In genomic region chr11:101986913-101987312, GRCm38 (mm10) we compare ENCODE assay signal across 8 mouse cellular contexts. TPM values are rescaled to one million over a fixed set of nuclear protein-coding genes. Genes with fewer than 3 reads are reported as not detected.
DNase-seq lines count a peak whose midpoint lies in the region; ATAC-seq and TF ChIP-seq lines count a peak whose summit lies in the region.

Dusp3 (minus strand) TSS chr11:101987013.

- WGBS in lung, adult 2 months: 80% methylated on average over 3 of the region's 3 CpGs
- WGBS in embryonic facial prominence, embryonic 12.5 days: 85% methylated on average over 3 of the region's 3 CpGs
- WGBS in liver, embryonic 12.5 days (ENCODE audit: insufficient replicate concordance): 69% methylated on average over 3 of the region's 3 CpGs

- peaks cover 13% of the 10 kb centered on the region for H3K4me1 ChIP-seq in lung, adult 2 months (ENCODE audit: control insufficient read depth, insufficient read depth, low read length)
- H3K4me1 ChIP-seq in embryonic facial prominence, embryonic 12.5 days: peaks cover 14% of the 10 kb centered on the region
- peaks cover 39% of the 10 kb centered on the region for H3K4me1 ChIP-seq in liver, embryonic 12.5 days

- no peak for TF ChIP-seq CTCF in lung, adult 2 months (IDR thresholded peaks at IDR 0.05; ENCODE audit: insufficient read depth, low read length)

- no peak within 1 kb of the TSS for H3K27ac ChIP-seq in embryonic facial prominence, embryonic 12.5 days
- H3K27ac ChIP-seq in liver, embryonic 12.5 days: no peak within 1 kb of the TSS

- intact Hi-C loops in heart, postnatal 36 days (cut with DNase I): loop anchor here (1.0 to 2.0 kb wide), 2 partner anchors 53 to 152 kb away; no protein-coding TSS in a partner anchor

- H3K27me3 ChIP-seq in embryonic facial prominence, embryonic 12.5 days: 0 out of 2 replicates have a peak, but pooled peaks cover 9% of the 10 kb centered on the region
- H3K27me3 ChIP-seq in liver, embryonic 12.5 days (replicated peaks): peaks cover 60% of the 10 kb centered on the region

- H3K4me2 ChIP-seq in embryonic facial prominence, embryonic 12.5 days (replicated peaks): no peak within 1 kb of the TSS
- H3K4me2 ChIP-seq in liver, embryonic 12.5 days: 0 out of 2 replicates have a peak within 1 kb of the TSS, but pooled peaks have one; percentile 12

- no peak within 1 kb of the TSS for H3K4me3 ChIP-seq in lung, adult 2 months (replicated peaks; ENCODE audit: extremely low read depth, low read depth, low read length)
- H3K4me3 ChIP-seq in embryonic facial prominence, embryonic 12.5 days: no peak within 1 kb of the TSS
- H3K4me3 ChIP-seq in liver, embryonic 12.5 days: no peak within 1 kb of the TSS

- TF ChIP-seq POLR2A in lung, adult 2 months (IDR thresholded peaks at IDR 0.05; ENCODE audit: borderline replicate concordance, extremely low read depth, low read depth, low read length): no peak

- no peak for DNase-seq in lung, adult 2 months
- no peak for DNase-seq in lung, postnatal 25 days (ENCODE audit: low spot score)
- no peak for DNase-seq in heart, postnatal 36 days
- no peak for DNase-seq in cerebellum, postnatal 14 days
- DNase-seq in adipocyte (ENCODE audit: low spot score): no peak

- no peak within 1 kb of the TSS for H3K9ac ChIP-seq in embryonic facial prominence, embryonic 12.5 days
- H3K9ac ChIP-seq in liver, embryonic 12.5 days: no peak within 1 kb of the TSS

- H3K9me3 ChIP-seq in embryonic facial prominence, embryonic 12.5 days: no peaks in the 10 kb centered on the region
- no peaks in the 10 kb centered on the region for H3K9me3 ChIP-seq in liver, embryonic 12.5 days (replicated peaks)

- ATAC-seq in embryonic facial prominence, embryonic 12.5 days (ENCODE audit: insufficient number of reproducible peaks, insufficient read depth, low FRiP score, low TSS enrichment): no peak
- ATAC-seq in liver, embryonic 12.5 days: no peak
- no peak for ATAC-seq in erythroblast, adult 5-6 weeks (replicated peaks; ENCODE audit: low FRiP score, poor library complexity, severe bottlenecking)

- no peaks in the 10 kb centered on the region for H3K36me3 ChIP-seq in embryonic facial prominence, embryonic 12.5 days
- no peaks in the 10 kb centered on the region for H3K36me3 ChIP-seq in liver, embryonic 12.5 days

RNA-seq across cellular contexts. Expression of gene Dusp3, which starts in this region (rescaled TPM):
- 176 and 296 TPM in 2 replicates for polyA plus RNA-seq in lung, adult 2 months (2012; rRNA removed)
- 12.3 and 12.5 TPM in 2 replicates for polyA plus RNA-seq in embryonic facial prominence, embryonic 12.5 days (2016; fragmentation: Nextera tagmentation; extraction: Ambion mirVana)
- 100 to 1,000 TPM; 113 to 123 TPM for total RNA-seq in heart, postnatal 36 days (2021)
- 12.9 and 13.4 TPM in 2 replicates for polyA plus RNA-seq in liver, embryonic 12.5 days (2016; fragmentation: Nextera tagmentation; extraction: Ambion mirVana)
- 1.9 and 5.0 TPM in 2 replicates for total RNA-seq in erythroblast, adult 5-6 weeks (2015; ENCODE audit: low replicate concordance)
- total RNA-seq in erythroblast, adult 5-6 weeks (2017; ENCODE audit: low replicate concordance): 1.5 and 3.1 TPM in 2 replicates

Comparison
In these comparisons a context has a peak if more than half of its experiments do, and no peak if none do; other contexts are left out.
1. RNA of gene Dusp3 (total RNA-seq): 113 to 123 TPM in heart, postnatal 36 days; 1.5 to 5.0 TPM in erythroblast, adult 5-6 weeks; every median in the first group is over 10 times any median in the second.
2. RNA of gene Dusp3 (polyA plus RNA-seq): 176 to 296 TPM in lung, adult 2 months; 12.9 to 13.4 TPM in liver, embryonic 12.5 days and 12.3 to 12.5 TPM in embryonic facial prominence, embryonic 12.5 days; every median in the first group is over 10 times any median in the second.